Mouse (Mus musculus) CH12.LX (cell line): ENCODE data around the gene Mettl7a2.

Experiments used
- CTCF ChIP-seq, 2 experiments: IDR thresholded peaks in 1 of 2; conservative IDR thresholded peaks in 1 of 2; 2 replicates each; pipeline ENCODE4 v1.5.1; 2011 to 2012; ENCODE audit warnings: low read depth in 2 of 2, low read length in 2 of 2, improper control_type of control experiment in 1 of 2, inconsistent platforms in 1 of 2, mild to moderate bottlenecking in 1 of 2, moderate library complexity in 1 of 2
- KAT2A ChIP-seq: IDR thresholded peaks from 2 replicates; pipeline ENCODE4 v1.6.1; 2012; ENCODE audit warnings: low read length, improper control_type of control experiment, inconsistent platforms; ENCODE audit not compliant: insufficient replicate concordance
- RCOR1 ChIP-seq: conservative IDR thresholded peaks from 2 replicates; pipeline ENCODE4 v1.6.1; 2012; ENCODE audit warnings: low read depth, mild to moderate bottlenecking, inconsistent platforms, low read length, improper control_type of control experiment
- USF1 ChIP-seq: IDR thresholded peaks from 2 replicates; pipeline ENCODE4 v1.6.1; 2014; ENCODE audit warnings: low read depth, mild to moderate bottlenecking, inconsistent platforms, low read length, improper control_type of control experiment

GRCm38 (mm10) chr15:100321134-100321533, 31.9 kb upstream of the Mettl7a2 start:
- TF ChIP-seq KAT2A: no peak
- TF ChIP-seq CTCF (conservative IDR thresholded peaks at IDR 0.05 in 1 of 2, IDR thresholded peaks at IDR 0.05 in 1 of 2; ENCODE audit: low read depth in 2 of 2, low read length in 2 of 2): peak; percentile 33 to 85; a peak in 3 of 4 replicates
- TF ChIP-seq USF1: no peak
- no peak for TF ChIP-seq RCOR1
